Mouse (Mus musculus) G1E (cell line): ENCODE data around the gene Trim80. TPM values are rescaled to one million over a fixed set of nuclear protein-coding genes. Genes with fewer than 3 reads are reported as not detected.

Experiments
- ATAC-seq: 2 replicates; pipeline ENCODE4 v1.8.0; 2016; ENCODE audit warnings: mild to moderate bottlenecking; ENCODE audit not compliant: insufficient number of reproducible peaks, poor library complexity, low FRiP score, severe bottlenecking; ENCODE audit errors: extremely low read depth
- DNase-seq: peaks from one replicate; pipeline ENCODE4 v3.0.0; 2012; ENCODE audit warnings: low spot score
- H3K27me3 ChIP-seq: 2 replicates; pipeline ENCODE4 v1.6.1; 2012; ENCODE audit warnings: mild to moderate bottlenecking, low read length, inconsistent platforms; ENCODE audit not compliant: insufficient read depth
- H3K36me3 ChIP-seq: replicated peaks from 2 replicates; pipeline ENCODE3; 2012; ENCODE audit warnings: mild to moderate bottlenecking, inconsistent platforms
- H3K4me1 ChIP-seq: 2 replicates; pipeline ENCODE4 v1.6.1; 2012; ENCODE audit warnings: low read depth, low read length, inconsistent platforms, mixed read lengths; ENCODE audit not compliant: insufficient read depth
- H3K4me3 ChIP-seq: 2 replicates; pipeline ENCODE4 v1.5.1; 2012; ENCODE audit warnings: low read depth, mild to moderate bottlenecking, inconsistent platforms, low read length, moderate library complexity, mixed read lengths
- H3K9me3 ChIP-seq: replicated peaks from 2 replicates; pipeline ENCODE4 v1.6.1; 2012; ENCODE audit warnings: inconsistent platforms
- CTCF ChIP-seq: IDR thresholded peaks from 2 replicates; pipeline ENCODE4 v1.5.1; 2012; ENCODE audit warnings: low read depth, low read length, inconsistent platforms, mixed read lengths
- GATA1 ChIP-seq: IDR thresholded peaks from 2 replicates; pipeline ENCODE4 v1.6.1; 2012; ENCODE audit warnings: borderline replicate concordance, low read length, inconsistent platforms, mixed read lengths
- GATA2 ChIP-seq: IDR thresholded peaks from 2 replicates; pipeline ENCODE4 v1.6.1; 2012; ENCODE audit warnings: low read depth, low read length, inconsistent platforms, borderline replicate concordance
- POLR2AphosphoS5 ChIP-seq: IDR thresholded peaks from 2 replicates; pipeline ENCODE4 v1.6.1; 2012; ENCODE audit warnings: low read depth, low read length, inconsistent platforms; ENCODE audit not compliant: insufficient replicate concordance
- TAL1 ChIP-seq: conservative IDR thresholded peaks from 2 replicates; pipeline ENCODE4 v1.6.1; 2012; ENCODE audit warnings: low read depth, low read length, inconsistent platforms, mixed read lengths
- polyA plus RNA-seq: library from polyadenylated mRNA; stranded (reverse); fragments of >175 nt; gene quantifications from 2 replicates; pipeline ENCODE4 v1.2.3, GENCODE M21; 2012
- total RNA-seq, 2 experiments: library from RNA; stranded (forward) in 1 of 2; stranded (reverse) in 1 of 2; fragments of 200-1000 nt in 1 of 2; fragments of >200 nt in 1 of 2; fragmentation: Nextera tagmentation in 1 of 2; gene quantifications; 2 replicates each; pipeline ENCODE4 v1.2.3; 2014 to 2017

Gene Trim80
- total and polyA plus RNA-seq, 3 experiments: not detected

- Histone ChIP-seq H3K4me3 (peak within 1 kb of the TSS; percentile 86), H3K36me3 (peaks cover 38% of the 10 kb centered on the region), H3K4me1 (peaks cover 32% of the 10 kb centered on the region), H3K27me3 (no peaks in the 10 kb centered on the region), H3K9me3 (no peaks in the 10 kb centered on the region)
- peak; percentile 90 for ATAC-seq
- TF ChIP-seq POLR2AphosphoS5 (no peak), GATA2 (no peak), CTCF (no peak), GATA1 (no peak)
- DNase-seq: peak; percentile 82
These were observed 36.8 kb upstream of the Trim80 start, which contains the start of gene Mrpl58 for GRCm38 (mm10) chr11:115403338-115404124. Gene Mrpl58, plus strand, starts transcription at chr11:115403752.

- no peaks in the 10 kb centered on the region for H3K9me3 ChIP-seq
- peaks cover 37% of the 10 kb centered on the region for H3K4me1 ChIP-seq
- DNase-seq: no peak
- no peaks in the 10 kb centered on the region for H3K27me3 ChIP-seq
- TF ChIP-seq GATA1 (no peak), TAL1 (no peak), CTCF (no peak), GATA2 (no peak), POLR2AphosphoS5 (no peak)
- no peak for ATAC-seq
- no peak overlapping the region for H3K4me3 ChIP-seq
- H3K36me3 ChIP-seq: peaks cover 60% of the 10 kb centered on the region
These were observed 34.6 kb upstream of the Trim80 start for GRCm38 (mm10) chr11:115405723-115406122.

GRCm38 (mm10) chr11:115406858-115407401 is 33.4 kb upstream of the Trim80 start:
- TF ChIP-seq CTCF: no peak
- no peak for TF ChIP-seq GATA2
- TF ChIP-seq TAL1: no peak
- no peak for TF ChIP-seq POLR2AphosphoS5
- no peak for TF ChIP-seq GATA1
- Histone ChIP-seq H3K4me3 (no peak overlapping the region), H3K27me3 (no peaks in the 10 kb centered on the region), H3K9me3 (no peaks in the 10 kb centered on the region), H3K4me1 (peaks cover 49% of the 10 kb centered on the region), H3K36me3 (peaks cover 68% of the 10 kb centered on the region)
- DNase-seq: no peak
- no peak for ATAC-seq

DNA sequence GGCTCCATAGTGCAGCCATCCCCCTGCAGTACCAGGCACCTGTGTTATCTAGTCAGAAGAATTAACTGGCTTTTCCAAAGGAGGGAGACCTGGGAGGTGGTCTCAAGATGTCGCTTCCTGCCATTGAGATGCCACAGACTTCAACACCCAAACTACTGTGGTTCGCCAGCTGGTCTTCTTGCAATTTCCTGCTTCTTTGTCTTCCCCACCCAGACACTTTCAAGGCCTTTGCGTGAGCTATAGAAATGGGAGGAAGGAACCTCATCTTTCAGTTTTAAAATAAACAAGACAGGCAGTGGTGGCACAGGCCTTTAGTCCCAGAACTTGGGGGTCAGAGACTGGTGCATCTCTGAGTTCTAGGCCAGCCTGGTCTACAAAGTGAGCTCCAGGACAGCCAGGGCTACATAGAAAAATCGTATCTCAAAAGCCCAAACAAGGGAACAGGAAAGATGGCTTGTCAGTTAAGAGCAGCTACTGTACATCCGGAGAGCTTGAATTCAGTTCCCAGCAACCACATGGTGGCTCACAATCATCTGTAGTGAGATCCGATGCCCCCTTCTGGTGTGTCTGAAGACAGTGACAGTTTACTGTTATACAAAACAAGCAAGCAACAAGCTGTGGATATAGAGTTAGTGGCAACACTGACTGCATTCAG is 32.0 kb upstream of the Trim80 start:
- Histone ChIP-seq H3K36me3 (peaks cover 68% of the 10 kb centered on the region), H3K27me3 (no peaks in the 10 kb centered on the region), H3K4me1 (peaks cover 50% of the 10 kb centered on the region), H3K9me3 (no peaks in the 10 kb centered on the region), H3K4me3 (no peak overlapping the region)
- DNase-seq (no peak), ATAC-seq (no peak)
- no peak for TF ChIP-seq POLR2AphosphoS5
- TF ChIP-seq GATA1: no peak
- TF ChIP-seq GATA2: no peak
- no peak for TF ChIP-seq CTCF
- no peak for TF ChIP-seq TAL1

GRCm38 (mm10) chr11:115409556-115409955 is 30.8 kb upstream of the Trim80 start:
- Histone ChIP-seq H3K4me3 (no peak overlapping the region), H3K27me3 (no peaks in the 10 kb centered on the region), H3K9me3 (no peaks in the 10 kb centered on the region), H3K4me1 (peaks cover 46% of the 10 kb centered on the region), H3K36me3 (peaks cover 71% of the 10 kb centered on the region)
- no peak for TF ChIP-seq CTCF
- DNase-seq: no peak
- no peak for ATAC-seq

GRCm38 (mm10) chr11:115419531-115420237 is 20.7 kb upstream of the Trim80 start, which contains the start of the genes Atp5h and Kctd2:
Gene Atp5h, minus strand, starts transcription at chr11:115419962.
Gene Kctd2, plus strand, starts transcription at chr11:115420128.
- DNase-seq (peak; percentile 99), ATAC-seq (peak; percentile 99)
- Histone ChIP-seq H3K4me1 (peaks cover 53% of the 10 kb centered on the region), H3K9me3 (no peaks in the 10 kb centered on the region), H3K4me3 (peak within 1 kb of the TSS; percentile 94), H3K36me3 (peaks cover 61% of the 10 kb centered on the region), H3K27me3 (no peaks in the 10 kb centered on the region)
- TF ChIP-seq POLR2AphosphoS5: no peak
